Mouse (Mus musculus) testis, postnatal 10 days (tissue): ENCODE results near the gene Gm21973.

Experiments used
- DNase-seq: peaks from one replicate; pipeline ENCODE4 v3.0.0; 2021; ENCODE audit warnings: low spot score

Gene Gm21973

GRCm38 (mm10) chr15:10400415-10400814 lies 75.2 kb downstream of the Gm21973 start:
- DNase-seq, result no peak

GRCm38 (mm10) chr15:10409842-10410241 lies 84.7 kb downstream of the Gm21973 start:
- DNase-seq, result no peak

- no peak for DNase-seq
These were observed 85.7 kb downstream of the Gm21973 start for GRCm38 (mm10) chr15:10410881-10411280.

- DNase-seq, result no peak
These were observed 88.5 kb downstream of the Gm21973 start for GRCm38 (mm10) chr15:10413656-10414055.

- no peak for DNase-seq
These were observed 96.1 kb downstream of the Gm21973 start for GRCm38 (mm10) chr15:10421138-10421784.

DNA sequence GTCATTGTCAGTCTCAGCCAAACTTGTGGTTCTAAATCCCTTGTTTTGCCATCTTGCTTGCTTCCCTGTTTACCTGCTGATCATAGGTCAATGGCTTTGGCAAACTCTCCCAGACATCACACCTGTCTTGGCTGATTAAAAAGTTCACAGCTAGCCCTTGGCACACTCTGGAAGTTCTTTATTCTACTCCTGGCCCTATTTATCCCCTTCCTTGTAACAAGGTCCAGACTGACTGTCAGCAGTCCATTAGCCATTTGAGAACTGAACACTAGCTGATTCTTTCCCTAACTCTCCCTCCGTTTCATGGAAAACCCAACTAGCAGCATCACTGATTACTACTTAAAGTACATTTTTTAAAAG lies 96.6 kb downstream of the Gm21973 start:
- no peak for DNase-seq
